In genomic region chr13:112327511-112327910, GRCm38 (mm10) we compare ENCODE assay signal across 13 mouse cellular contexts. TPM values are rescaled to one million over a fixed set of nuclear protein-coding genes. Genes with fewer than 3 reads are reported as not detected.
DNase-seq lines count a peak whose midpoint lies in the region; ATAC-seq and TF ChIP-seq lines count a peak whose summit lies in the region.
"Had no signal": no experiment of that assay in that cellular context is flagged by ENCODE, and none has a peak within 500 bp of the region (broad histone marks: within the 10 kb centered on the region; RNA-seq: fewer than 3 reads in every experiment).

No protein-coding gene starts in this region.

- peak; percentile 38 to 44 for DNase-seq in heart, adult 18-20 months
- no peak for DNase-seq in heart, postnatal 4 days
- no peak for DNase-seq in limb, embryonic 10.5 days (ENCODE audit: low spot score)
- DNase-seq in heart, postnatal 0 days (ENCODE audit: low spot score), result no peak
- no peak for DNase-seq in left cerebral cortex, adult 18-20 months (ENCODE audit: low spot score in 2 of 2)
- DNase-seq: cerebellum, adult 9-11 months; gastrocnemius, postnatal 25 days had no signal

- no peaks in the 10 kb centered on the region for H3K9me3 ChIP-seq in limb, embryonic 12.5 days
- no peaks in the 10 kb centered on the region for H3K9me3 ChIP-seq in limb, embryonic 10.5 days (replicated peaks)
- no peaks in the 10 kb centered on the region for H3K9me3 ChIP-seq in embryonic facial prominence, embryonic 13.5 days
- H3K9me3 ChIP-seq in heart, postnatal 0 days (replicated peaks; ENCODE audit: control insufficient read depth, low read length), result no peaks in the 10 kb centered on the region
- H3K9me3 ChIP-seq: forebrain, embryonic 10.5 days had no signal

- TF ChIP-seq CTCF in heart, postnatal 0 days (IDR thresholded peaks at IDR 0.05; ENCODE audit: low read depth), result no peak

- H3K36me3 ChIP-seq in limb, embryonic 12.5 days, result no peaks in the 10 kb centered on the region
- no peaks in the 10 kb centered on the region for H3K36me3 ChIP-seq in limb, embryonic 10.5 days
- no peaks in the 10 kb centered on the region for H3K36me3 ChIP-seq in embryonic facial prominence, embryonic 13.5 days
- H3K36me3 ChIP-seq in heart, postnatal 0 days (replicated peaks; ENCODE audit: control insufficient read depth, insufficient read depth, low read length), result no peaks in the 10 kb centered on the region
- H3K36me3 ChIP-seq: forebrain, embryonic 10.5 days had no signal

- no peak overlapping the region for H3K4me2 ChIP-seq in limb, embryonic 12.5 days
- no peak overlapping the region for H3K4me2 ChIP-seq in embryonic facial prominence, embryonic 13.5 days
- H3K4me2 ChIP-seq in heart, postnatal 0 days (ENCODE audit: low read depth, low read length), result no peak overlapping the region

- no peak for ATAC-seq in limb, embryonic 12.5 days (ENCODE audit: insufficient number of reproducible peaks, insufficient read depth, low FRiP score, low TSS enrichment, low read depth)
- no peak for ATAC-seq in embryonic facial prominence, embryonic 13.5 days (ENCODE audit: insufficient number of reproducible peaks, insufficient read depth, low FRiP score, low TSS enrichment, low read depth)
- no peak for ATAC-seq in heart, postnatal 0 days (ENCODE audit: insufficient read depth, low read depth)
- ATAC-seq in erythroid progenitor cell, adult 5-6 weeks (replicated peaks; ENCODE audit: low FRiP score, poor library complexity, severe bottlenecking), result no peak

- TF ChIP-seq EP300 in heart, postnatal 0 days (IDR thresholded peaks at IDR 0.05; ENCODE audit: low read depth), result no peak

- H3K27ac ChIP-seq in limb, embryonic 12.5 days, result peak overlapping the region; percentile 62
- no peak overlapping the region for H3K27ac ChIP-seq in limb, embryonic 10.5 days
- H3K27ac ChIP-seq in embryonic facial prominence, embryonic 13.5 days, result peak overlapping the region; percentile 55; the same call in 1 of the 2 replicates
- H3K27ac ChIP-seq in heart, postnatal 0 days (ENCODE audit: low read depth), result 0 out of 2 replicates have a peak overlapping the region, but pooled peaks have one; percentile 43
- H3K27ac ChIP-seq: forebrain, embryonic 10.5 days; liver, embryonic 14.5 days had no signal

- H3K4me3 ChIP-seq in limb, embryonic 12.5 days (replicated peaks), result no peak overlapping the region
- no peak overlapping the region for H3K4me3 ChIP-seq in limb, embryonic 10.5 days
- no peak overlapping the region for H3K4me3 ChIP-seq in embryonic facial prominence, embryonic 13.5 days
- no peak overlapping the region for H3K4me3 ChIP-seq in heart, postnatal 0 days (ENCODE audit: low read depth, low read length)
- H3K4me3 ChIP-seq: forebrain, embryonic 10.5 days had no signal

- no peak overlapping the region for H3K9ac ChIP-seq in limb, embryonic 12.5 days (replicated peaks)
- no peak overlapping the region for H3K9ac ChIP-seq in embryonic facial prominence, embryonic 13.5 days
- no peak overlapping the region for H3K9ac ChIP-seq in heart, postnatal 0 days (replicated peaks; ENCODE audit: low read depth, low read length)
- H3K9ac ChIP-seq: liver, embryonic 14.5 days had no signal

- no peaks in the 10 kb centered on the region for H3K27me3 ChIP-seq in limb, embryonic 12.5 days
- H3K27me3 ChIP-seq in limb, embryonic 10.5 days (ENCODE audit: low read depth, poor library complexity, severe bottlenecking), result no peaks in the 10 kb centered on the region
- H3K27me3 ChIP-seq in embryonic facial prominence, embryonic 13.5 days, result no peaks in the 10 kb centered on the region
- no peaks in the 10 kb centered on the region for H3K27me3 ChIP-seq in heart, postnatal 0 days (ENCODE audit: control insufficient read depth, insufficient read depth, low read length)

- H3K4me1 ChIP-seq in limb, embryonic 12.5 days (replicated peaks), result peaks cover 58% of the 10 kb centered on the region
- H3K4me1 ChIP-seq in limb, embryonic 10.5 days, result peaks cover 27% of the 10 kb centered on the region
- peaks cover 31% of the 10 kb centered on the region for H3K4me1 ChIP-seq in embryonic facial prominence, embryonic 13.5 days
- peaks cover 7% of the 10 kb centered on the region; the same call in 1 of the 2 replicates for H3K4me1 ChIP-seq in heart, postnatal 0 days (ENCODE audit: control insufficient read depth, insufficient read depth)

- WGBS in limb, embryonic 12.5 days, result 36% methylated on average over 4 of the region's 4 CpGs
- 83% methylated on average over 4 of the region's 4 CpGs for WGBS in limb, embryonic 10.5 days
- WGBS in embryonic facial prominence, embryonic 13.5 days, result 38% methylated on average over 4 of the region's 4 CpGs
- WGBS in heart, postnatal 0 days, result 18% methylated on average over 4 of the region's 4 CpGs

RNA-seq across cellular contexts. Expression of gene Ankrd55, which starts 39.3 kb away (rescaled TPM):
- 1 to 10 TPM; 1.3 to 2.3 TPM for total RNA-seq in heart, adult 18-20 months (2021)
- total RNA-seq in heart, postnatal 4 days (2021), result not detected
- polyA plus RNA-seq in limb, embryonic 12.5 days (2016; fragmentation: Nextera tagmentation; extraction: Ambion mirVana), result 0.65 and 0.89 TPM in 2 replicates
- 0.23 and 0.46 TPM in 2 replicates for polyA plus RNA-seq in limb, embryonic 10.5 days (2016; fragmentation: Nextera tagmentation; extraction: Ambion mirVana)
- 1.1 and 1.2 TPM in 2 replicates for polyA plus RNA-seq in embryonic facial prominence, embryonic 13.5 days (2015; fragmentation: Nextera tagmentation; extraction: Ambion mirVana)
- total RNA-seq in heart, postnatal 0 days (2014; rRNA removed; ENCODE audit: low replicate concordance), result not detected in 2 replicates
- 0.05 and 0.07 TPM in 2 replicates for polyA plus RNA-seq in heart, postnatal 0 days (2015; fragmentation: Nextera tagmentation; extraction: Ambion mirVana)
- total RNA-seq in erythroid progenitor cell, adult 5-6 weeks (2015; ENCODE audit: low replicate concordance), result not detected in 2 replicates
- not detected in 2 replicates for total RNA-seq in erythroid progenitor cell, adult 5-6 weeks (2017; ENCODE audit: low replicate concordance)
- 1 to 10 TPM; 4.9 to 5.4 TPM for total RNA-seq in left cerebral cortex, adult 18-20 months (2021)
- total RNA-seq: gastrocnemius, postnatal 25 days; megakaryocyte-erythroid progenitor cell, adult 5-6 weeks had no signal

Comparison
In these comparisons a context has a peak if more than half of its experiments do, and no peak if none do; other contexts are left out.
1. DNase-seq: peak in heart, adult 18-20 months (2 of 2); none in heart, postnatal 4 days (single experiment), limb, embryonic 10.5 days (single experiment), heart, postnatal 0 days (single experiment) and left cerebral cortex, adult 18-20 months (0 of 2).